Mouse (Mus musculus): ENCODE data around the gene Gm7168.

Gm7168 gene

GRCm38 (mm10) chr17:13987690-13988089 lies 39.5 kb downstream of the Gm7168 start:
- in situ Hi-C loops (cut with MboI, MseI): loop anchor here (25.0 kb wide), 1 partner anchor 400 kb away; no protein-coding TSS in a partner anchor

- in situ Hi-C loops (cut with MboI, MseI): loop anchor here (25.0 kb wide), 1 partner anchor 406 kb away; no protein-coding TSS in a partner anchor
Observed at GRCm38 (mm10) chr17:13993425-13993824, 45.3 kb downstream of the Gm7168 start.

Data from T-helper 1 cell (primary cell).